Mouse (Mus musculus) inflammation-experienced regulatory T-cells, adult 6 months (primary cell): Measurements from ENCODE around the gene Nphs1. TPM values are rescaled to one million over a fixed set of nuclear protein-coding genes. Genes with fewer than 3 reads are reported as not detected.

Experiments
- ATAC-seq: one replicate; pipeline ENCODE4 v1.8.0; 2017
- polyA plus RNA-seq, 3 experiments: library from polyadenylated mRNA; unstranded; fragments of 100-300 nt; shearing (Covaris generic); gene quantifications; one replicate each; pipeline ENCODE4 v1.2.1; 2017

Gene Nphs1
- under 1 TPM in 1 of 3 experiments, not detected in 2; 0.11 TPM for polyA plus RNA-seq

DNA sequence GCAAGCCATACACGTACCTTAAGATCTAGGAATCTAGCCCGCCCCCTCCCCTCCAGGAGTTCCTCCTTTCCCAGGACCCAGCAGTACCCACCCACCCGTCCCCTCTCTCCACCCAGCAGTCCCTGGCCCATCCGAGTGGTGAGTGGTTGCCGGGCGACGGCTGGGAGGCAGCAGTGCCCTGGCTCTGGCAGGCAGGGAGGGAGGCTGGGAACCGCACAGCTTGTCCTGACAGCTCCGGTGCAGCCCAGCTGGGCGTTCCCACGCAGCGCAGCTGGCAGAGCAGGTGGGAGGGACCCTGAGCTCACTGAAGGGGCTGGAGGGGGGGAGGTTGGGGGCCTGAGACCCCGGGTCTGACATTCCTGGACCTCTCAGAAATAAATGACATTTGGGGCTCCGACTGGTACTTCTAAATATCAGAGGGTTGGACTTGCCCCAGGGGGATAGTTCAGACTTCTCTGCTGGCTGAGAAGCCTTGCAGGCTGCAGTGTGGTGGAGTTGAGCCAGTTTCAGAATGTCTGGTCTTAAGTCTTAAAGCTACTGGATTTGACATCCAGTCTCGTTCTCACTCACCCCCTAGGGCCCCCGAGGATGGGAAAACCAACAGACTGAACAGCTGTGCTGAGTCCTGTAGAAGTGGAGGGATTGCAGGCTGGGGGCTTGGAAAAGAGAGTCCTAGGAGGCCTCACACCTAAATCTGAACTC is at the start of gene Nphs1, which contains the start of gene Kirrel2:
Nphs1 (plus strand) TSS at position 687 of the 702 bp plus-strand sequence.
Kirrel2 (minus strand) TSS at position 62 of the 702 bp plus-strand sequence.
- ATAC-seq = no peak

DNA sequence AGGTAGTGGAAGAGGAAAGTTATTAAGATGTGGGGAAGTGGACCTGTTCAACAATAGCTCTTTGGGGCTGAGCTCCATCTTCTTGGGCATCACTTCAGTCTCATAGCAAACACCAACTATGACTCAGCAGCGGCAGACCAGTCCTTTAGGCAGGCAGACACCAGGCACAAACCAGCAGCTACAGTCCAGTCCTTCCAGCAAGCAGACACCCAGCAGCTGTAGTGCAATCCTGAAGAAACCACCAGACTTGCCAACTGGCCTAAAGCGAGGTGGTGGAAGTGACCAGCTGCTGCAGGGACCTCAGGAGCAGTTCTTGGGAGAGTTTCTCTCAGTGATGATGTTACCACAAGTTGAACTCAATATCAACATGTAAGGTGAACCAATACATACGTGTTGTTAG is 49.5 kb upstream of the Nphs1 start:
- ATAC-seq = no peak

DNA sequence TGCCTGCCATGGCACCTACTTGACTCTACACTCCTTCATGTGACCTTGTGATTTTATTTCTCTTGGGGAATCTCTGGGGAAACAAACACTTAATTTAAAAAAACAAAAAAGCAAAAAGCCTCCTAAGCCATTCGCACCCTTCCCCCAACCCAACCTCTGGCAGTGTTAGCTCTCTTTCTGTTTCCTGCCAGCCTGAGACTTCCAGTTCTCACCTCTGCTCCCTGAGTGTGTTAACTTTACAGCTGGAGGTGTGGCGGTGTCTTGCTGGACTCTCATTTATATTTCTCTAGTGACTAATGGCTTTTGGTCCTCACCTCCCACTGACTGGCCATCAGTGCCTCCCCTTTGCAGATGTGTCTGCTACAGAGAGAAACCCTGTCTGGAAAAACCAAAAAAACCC is 48.3 kb upstream of the Nphs1 start:
- ATAC-seq = no peak

GRCm38 (mm10) chr7:30411023-30411422 is 47.1 kb upstream of the Nphs1 start:
- ATAC-seq = no peak

GRCm38 (mm10) chr7:30412735-30413147 is 45.4 kb upstream of the Nphs1 start:
- no peak for ATAC-seq

- no peak for ATAC-seq
Observed at GRCm38 (mm10) chr7:30413596-30413995, 44.5 kb upstream of the Nphs1 start, which contains the start of gene Tyrobp. Gene Tyrobp (plus strand): TSS chr7:30413760.

DNA sequence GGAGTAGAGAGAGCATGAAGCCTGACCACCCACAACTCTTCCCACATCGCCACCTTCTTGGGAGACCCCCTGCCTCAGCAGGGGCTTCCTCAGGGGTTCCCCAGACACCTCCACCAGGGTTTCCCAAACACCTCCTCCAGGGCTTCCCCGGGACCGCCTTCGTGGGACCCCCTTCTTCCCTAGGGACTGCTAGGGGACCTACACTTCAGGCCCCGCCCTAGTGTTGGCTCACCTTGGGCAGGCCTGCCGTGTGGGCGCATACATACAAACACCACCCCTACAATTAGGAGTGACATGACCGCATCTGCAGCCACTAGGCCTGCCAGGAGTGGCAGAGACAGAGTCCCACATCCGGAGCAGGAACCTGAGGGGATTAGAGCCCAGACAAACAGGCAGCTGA is 40.3 kb upstream of the Nphs1 start:
- ATAC-seq = peak; percentile 29

- peak; percentile 41 for ATAC-seq
Observed at GRCm38 (mm10) chr7:30419561-30420499, 38.3 kb upstream of the Nphs1 start, which contains the start of gene Hcst. Gene Hcst (minus strand): TSS chr7:30419854.

GRCm38 (mm10) chr7:30420673-30421072 is 37.4 kb upstream of the Nphs1 start:
- ATAC-seq = no peak

- peak; percentile 43 for ATAC-seq
Observed at GRCm38 (mm10) chr7:30421175-30421889, 36.8 kb upstream of the Nphs1 start, which contains the start of gene Nfkbid. Gene Nfkbid (plus strand): TSS chr7:30421732.

DNA sequence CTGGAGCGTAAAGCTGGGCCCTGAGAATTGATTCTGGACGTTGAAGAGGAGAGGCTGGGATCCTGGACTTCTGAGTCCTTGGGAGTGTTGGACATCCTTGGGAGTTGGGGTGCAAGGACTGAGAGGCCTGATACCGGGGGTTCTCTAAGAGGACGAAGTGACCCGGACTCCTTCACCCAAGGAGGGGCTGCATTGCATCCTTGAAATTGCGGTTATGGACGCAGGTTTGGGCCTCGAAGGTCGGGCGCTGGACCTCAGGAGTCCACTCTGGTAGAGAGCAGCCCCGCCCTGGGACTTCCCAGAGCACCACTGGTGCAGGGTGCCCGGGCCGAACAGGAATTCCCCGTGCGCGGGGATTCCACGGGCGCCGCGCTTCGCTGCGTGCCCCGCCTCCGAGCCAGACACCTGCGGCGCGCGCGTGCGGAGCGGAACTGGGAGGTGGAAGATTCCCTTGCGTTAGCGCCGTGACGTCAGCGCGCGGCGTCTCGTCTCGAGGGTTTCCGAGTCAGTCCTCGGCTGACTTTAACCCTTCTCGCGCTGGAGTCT is 36.2 kb upstream of the Nphs1 start:
- ATAC-seq = peak; percentile 71

- ATAC-seq = peak; percentile 12
Observed at GRCm38 (mm10) chr7:30422560-30422959, 35.6 kb upstream of the Nphs1 start.

DNA sequence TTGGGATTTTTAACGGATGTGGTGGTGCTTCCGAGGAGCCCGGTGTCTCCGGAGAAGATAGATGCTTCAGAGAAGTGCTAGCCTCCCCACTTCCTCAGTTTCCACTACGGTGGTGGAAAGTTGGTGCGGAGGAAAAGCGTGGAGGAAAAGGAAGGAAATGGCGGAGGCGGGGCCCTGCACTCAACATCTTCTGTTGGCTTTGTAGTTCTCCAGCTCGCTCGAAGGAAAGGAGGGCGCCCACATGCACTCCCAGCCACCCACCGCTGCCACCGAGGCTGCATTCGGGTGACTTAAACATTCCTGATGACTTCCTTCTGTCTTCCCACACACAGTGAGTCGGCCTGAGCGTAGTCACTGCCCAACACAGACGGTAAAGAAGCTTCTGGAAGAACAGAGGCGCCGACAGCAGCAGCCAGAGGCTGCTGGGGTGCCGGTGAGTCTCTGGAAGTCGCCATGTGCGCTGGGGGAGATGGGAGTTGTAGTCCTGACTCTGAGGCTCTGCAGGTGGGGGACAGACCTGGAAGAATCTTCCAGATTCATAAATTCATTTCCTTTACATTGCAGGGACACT is 35.0 kb upstream of the Nphs1 start:
- ATAC-seq = peak; percentile 34

DNA sequence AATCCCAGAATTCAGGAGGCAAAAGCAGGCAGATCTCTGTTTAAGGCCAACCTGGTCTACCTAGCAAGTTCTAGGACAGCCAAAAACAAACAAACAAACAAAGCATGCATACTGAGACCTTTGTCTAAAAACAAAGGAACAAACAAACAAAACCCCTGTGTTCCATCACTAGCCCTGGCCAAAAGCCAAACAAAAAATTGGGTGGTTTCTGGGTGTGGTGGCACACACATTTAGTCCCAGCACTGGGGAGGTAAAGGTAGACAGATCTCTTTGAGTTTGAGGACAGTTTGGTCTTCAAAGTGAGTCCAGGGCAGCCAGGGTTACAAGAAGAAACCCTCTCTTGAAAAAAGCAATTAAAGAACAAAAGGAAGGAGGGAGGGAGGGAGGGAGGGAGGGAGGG is 28.8 kb upstream of the Nphs1 start:
- ATAC-seq = no peak

DNA sequence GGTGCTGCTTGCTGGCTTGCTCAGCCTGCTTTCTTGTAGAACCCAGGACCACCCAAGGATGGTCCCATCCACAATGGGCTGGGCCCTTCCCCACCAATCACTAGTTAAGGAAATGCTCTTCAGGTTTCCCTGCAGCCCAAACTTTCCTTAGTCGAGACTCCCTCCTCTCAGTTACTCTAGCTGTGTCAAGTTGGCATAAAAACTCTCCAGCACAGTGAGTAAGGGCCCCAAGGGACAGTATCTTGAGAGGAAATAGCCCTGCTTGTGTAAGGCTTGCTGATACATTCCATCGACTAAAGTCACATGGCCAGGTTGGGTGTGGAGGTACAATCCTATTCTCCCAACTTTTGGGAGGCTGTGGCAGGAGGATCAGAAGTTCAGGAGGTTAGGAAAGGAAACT is 27.9 kb upstream of the Nphs1 start:
- no peak for ATAC-seq

GRCm38 (mm10) chr7:30431793-30432192 is 26.3 kb upstream of the Nphs1 start:
- peak; percentile 81 for ATAC-seq

DNA sequence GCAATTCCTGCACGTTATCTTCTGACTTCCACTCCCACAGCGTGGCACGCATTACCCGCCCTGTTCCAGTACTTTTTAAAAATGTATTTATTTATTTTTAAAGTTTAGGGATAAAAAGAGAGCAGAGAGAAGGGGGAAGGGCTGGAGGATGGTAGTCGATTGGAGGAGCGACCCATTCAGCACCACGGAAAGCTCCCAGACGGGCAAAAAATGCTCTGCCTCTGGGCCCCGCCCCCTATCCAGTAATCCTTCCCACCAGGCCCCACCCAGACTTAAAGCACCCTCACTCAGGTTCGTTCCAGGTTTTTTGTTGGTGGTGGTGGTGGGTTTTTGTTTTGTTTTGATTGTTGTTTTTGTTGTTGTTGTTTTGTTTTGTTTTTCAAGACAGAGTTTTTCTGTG is 23.9 kb upstream of the Nphs1 start:
- no peak for ATAC-seq

- no peak for ATAC-seq
Observed at GRCm38 (mm10) chr7:30434701-30435100, 23.4 kb upstream of the Nphs1 start.

DNA sequence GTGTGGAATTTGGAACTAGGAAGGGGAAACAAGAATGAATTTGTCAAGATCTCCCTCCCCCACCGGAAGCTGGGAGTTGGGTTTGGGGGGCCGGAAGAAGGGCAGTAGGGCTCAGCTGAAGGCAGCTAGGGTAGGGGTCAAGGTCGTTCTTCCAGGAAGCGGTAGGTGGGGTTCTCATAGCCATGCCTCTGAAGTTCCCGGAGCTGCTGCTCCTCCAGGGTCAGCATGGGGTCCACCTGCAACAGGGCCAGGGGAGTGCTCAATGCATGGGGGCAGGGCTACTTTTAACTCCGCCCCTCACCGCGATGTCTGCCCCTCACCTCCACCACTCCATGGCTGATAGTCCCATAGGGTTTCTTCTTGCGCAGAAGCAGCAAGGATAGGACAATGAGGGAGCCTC is 23.0 kb upstream of the Nphs1 start:
- no peak for ATAC-seq

DNA sequence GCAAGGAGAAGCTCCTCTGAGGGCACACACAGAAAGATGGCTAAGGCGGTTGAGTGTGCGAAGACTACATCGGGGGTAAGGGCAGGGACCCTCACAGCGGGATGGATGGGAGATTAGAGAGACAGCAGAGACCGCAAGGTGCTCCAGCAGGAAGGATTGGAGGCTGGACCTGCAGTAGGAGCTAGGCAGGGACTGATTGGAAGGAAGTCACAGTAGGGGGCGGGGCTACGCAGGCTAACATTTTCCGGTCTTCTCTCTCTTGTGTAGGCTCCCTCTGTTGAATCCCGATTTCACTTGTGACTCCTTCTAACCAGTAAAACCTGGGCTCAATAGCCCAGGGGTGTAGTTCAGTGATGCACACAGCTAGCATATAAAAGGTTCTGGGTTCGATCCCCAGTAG is 21.2 kb upstream of the Nphs1 start:
- peak; percentile 46 for ATAC-seq

DNA sequence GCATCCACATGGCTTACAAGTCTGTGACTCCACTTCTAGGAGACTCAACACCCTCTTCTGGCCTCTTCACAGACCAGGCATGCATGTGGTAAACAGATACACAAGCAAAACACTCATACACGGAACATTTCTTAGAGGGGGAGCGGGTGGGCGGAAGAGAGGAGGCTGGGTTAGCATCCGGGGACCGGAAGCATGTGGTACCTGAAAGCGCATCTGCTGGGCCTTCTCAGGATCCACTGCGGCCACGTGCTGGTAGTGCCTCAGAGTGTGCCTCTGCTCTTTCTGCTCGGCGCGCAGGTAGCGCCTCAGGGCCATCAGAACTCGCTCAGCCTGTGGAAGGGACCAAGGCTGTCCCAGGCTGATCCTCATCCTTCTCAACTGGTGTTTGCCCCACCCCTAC is 18.4 kb upstream of the Nphs1 start:
- peak; percentile 48 for ATAC-seq

DNA sequence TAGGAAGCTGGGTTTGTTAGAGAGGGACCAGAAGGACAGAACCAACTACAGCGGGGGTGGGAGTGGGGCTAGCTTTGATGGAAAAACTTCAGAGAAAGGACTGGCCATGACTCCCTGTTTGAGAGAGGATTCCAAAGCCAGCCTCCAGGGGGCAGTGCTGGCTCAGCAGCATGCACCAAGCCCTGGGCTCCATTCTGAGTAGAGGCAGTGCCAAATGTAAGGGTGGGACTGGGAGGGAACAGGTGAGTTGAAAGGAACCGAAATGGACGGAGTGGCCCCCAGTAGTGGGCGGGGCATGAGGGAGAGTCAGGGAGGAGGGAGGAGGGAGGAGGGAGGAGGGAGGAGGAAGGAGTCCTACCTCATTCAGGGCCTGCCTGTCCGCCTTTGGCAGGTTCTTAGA is 17.4 kb upstream of the Nphs1 start:
- no peak for ATAC-seq
